ENCODE assay signal across 10 mouse cellular contexts in genomic region chr14:25593876-25594275, GRCm38 (mm10).
DNase-seq lines count a peak whose midpoint lies in the region; ATAC-seq lines count a peak whose summit lies in the region.
"Had no signal": no experiment of that assay in that cellular context is flagged by ENCODE, and none has a peak within 500 bp of the region (broad histone marks: within the 10 kb centered on the region; RNA-seq: fewer than 3 reads in every experiment).

No protein-coding gene starts in this region.

- peak; percentile 31 for DNase-seq in spleen, adult 12 weeks (ENCODE audit: low spot score)
- DNase-seq in spleen, adult 18-20 months, result no peak
- no peak for DNase-seq in adrenal gland, postnatal 4 days (ENCODE audit: low spot score in 2 of 2)
- no peak for DNase-seq in adrenal gland, postnatal 10 days

- peaks cover 49% of the 10 kb centered on the region for H3K36me3 ChIP-seq in embryonic facial prominence, embryonic 13.5 days
- no peaks in the 10 kb centered on the region for H3K36me3 ChIP-seq in hindbrain, embryonic 15.5 days
- H3K36me3 ChIP-seq: G1E had no signal

- 44% methylated on average over 8 of the region's 8 CpGs for WGBS in embryonic facial prominence, embryonic 13.5 days
- WGBS in hindbrain, embryonic 15.5 days, result 49% methylated on average over 8 of the region's 8 CpGs

- peak overlapping the region; percentile 87 for H3K27ac ChIP-seq in embryonic facial prominence, embryonic 13.5 days
- H3K27ac ChIP-seq in hindbrain, embryonic 15.5 days (replicated peaks), result peak overlapping the region; percentile 56

- 0 out of 2 replicates have a peak overlapping the region, but pooled peaks have one; percentile 44 for H3K9ac ChIP-seq in embryonic facial prominence, embryonic 13.5 days
- H3K9ac ChIP-seq in hindbrain, embryonic 15.5 days, result no peak overlapping the region

- H3K4me3 ChIP-seq in embryonic facial prominence, embryonic 13.5 days, result no peak overlapping the region
- H3K4me3 ChIP-seq in hindbrain, embryonic 15.5 days, result no peak overlapping the region
- H3K4me3 ChIP-seq: myocyte had no signal

- H3K4me2 ChIP-seq in embryonic facial prominence, embryonic 13.5 days, result no peak overlapping the region
- no peak overlapping the region for H3K4me2 ChIP-seq in hindbrain, embryonic 15.5 days

- 0 out of 2 replicates have a peak, but pooled peaks have one; percentile 35 for ATAC-seq in embryonic facial prominence, embryonic 13.5 days (ENCODE audit: insufficient number of reproducible peaks, insufficient read depth, low FRiP score, low TSS enrichment, low read depth)
- no peak for ATAC-seq in hindbrain, embryonic 15.5 days (ENCODE audit: low FRiP score, low read depth)
- 0 out of 2 replicates have a peak, but pooled peaks have one; percentile 24 for ATAC-seq in monocyte, adult 5-6 weeks (replicated peaks; ENCODE audit: insufficient number of reproducible peaks, low FRiP score, low TSS enrichment, poor library complexity, severe bottlenecking)
- ATAC-seq in frontal cortex, adult (ENCODE audit: low TSS enrichment), result no peak

- H3K27me3 ChIP-seq in embryonic facial prominence, embryonic 13.5 days, result no peaks in the 10 kb centered on the region
- no peaks in the 10 kb centered on the region for H3K27me3 ChIP-seq in hindbrain, embryonic 15.5 days

- H3K4me1 ChIP-seq in embryonic facial prominence, embryonic 13.5 days, result peaks cover 61% of the 10 kb centered on the region
- H3K4me1 ChIP-seq in hindbrain, embryonic 15.5 days (replicated peaks), result peaks cover 57% of the 10 kb centered on the region

- no peaks in the 10 kb centered on the region for H3K9me3 ChIP-seq in embryonic facial prominence, embryonic 13.5 days
- H3K9me3 ChIP-seq in hindbrain, embryonic 15.5 days, result no peaks in the 10 kb centered on the region

Comparison
In these comparisons a context has a peak if more than half of its experiments do, and no peak if none do; other contexts are left out.
1. ATAC-seq: peak in embryonic facial prominence, embryonic 13.5 days (single experiment) and monocyte, adult 5-6 weeks (single experiment); none in hindbrain, embryonic 15.5 days (single experiment) and frontal cortex, adult (single experiment).